Mouse (Mus musculus): ENCODE data around the gene Efnb3. TPM values are rescaled to one million over a fixed set of nuclear protein-coding genes. Genes with fewer than 3 reads are reported as not detected.
A peak's percentile ranks its signal among the peaks of the same experiment; 100 is the strongest.

Gene Efnb3
- total RNA-seq, 2 experiments from 2014 or later, result 51.9 to 65.6 TPM

GRCm38 (mm10) chr11:69516661-69517060 is 43.3 kb downstream of the Efnb3 start:
- DNase-seq (ENCODE audit: low spot score in 2 of 2), result no peak

GRCm38 (mm10) chr11:69516151-69516640 is 43.8 kb downstream of the Efnb3 start:
- no peak for DNase-seq (ENCODE audit: low spot score in 2 of 2)

GRCm38 (mm10) chr11:69513840-69514239 is 46.2 kb downstream of the Efnb3 start:
- DNase-seq (ENCODE audit: low spot score in 2 of 2), result peak; percentile 62 to 70

GRCm38 (mm10) chr11:69510796-69511496 is 49.1 kb downstream of the Efnb3 start:
- DNase-seq (ENCODE audit: low spot score in 2 of 2), result no peak

Small RNAs within 50 kb of the gene (microRNA-seq; reads per million reads assigned to microRNA genes)
- 0 reads per million in 2 experiments for gene Gm27493

Other genes with a start within 250 kb of the Efnb3 start
- 10 to 100 TPM; 15.2 to 25.0 TPM for gene Cntrob, start 236.4 kb downstream of the Efnb3 start, total RNA-seq (2021)
- 10 to 100 TPM; 53.2 to 59.5 TPM for gene Trappc1, start 236.2 kb downstream of the Efnb3 start, total RNA-seq (2021)
- gene Kcnab3, start 233.9 kb downstream of the Efnb3 start, total RNA-seq (2021), result 100 to 1,000 TPM in 1 of 2 experiments, 10 to 100 TPM in 1; 75.3 to 102 TPM
- 100 to 1,000 TPM; 186 to 190 TPM for gene Rnf227, start 219.7 kb downstream of the Efnb3 start, total RNA-seq (2021)
- gene Chd3, start 190.8 kb downstream of the Efnb3 start, total RNA-seq (2021), result 100 to 1,000 TPM; 346 to 387 TPM
- 100 to 1,000 TPM; 117 to 120 TPM for gene Naa38, start 164.7 kb downstream of the Efnb3 start, total RNA-seq (2021)
- gene Cyb5d1, start 164.6 kb downstream of the Efnb3 start, total RNA-seq (2021), result 10 to 100 TPM; 42.7 to 48.1 TPM
- gene Tmem88, start 162.0 kb downstream of the Efnb3 start, total RNA-seq (2021), result 1 to 10 TPM; 3.4 to 3.7 TPM
- 10 to 100 TPM; 28.2 to 32.2 TPM for gene Kdm6b, start 146.5 kb downstream of the Efnb3 start, total RNA-seq (2021)
- 1 to 10 TPM; 2.2 to 3.7 TPM for gene Dnah2, start 11.1 kb downstream of the Efnb3 start, total RNA-seq (2021)
- 10 to 100 TPM in 1 of 2 experiments, 1 to 10 TPM in 1; 9.2 to 10.7 TPM for gene Wrap53, start 20.1 kb upstream of the Efnb3 start, total RNA-seq (2021)
- gene Trp53, start 20.2 kb upstream of the Efnb3 start, total RNA-seq (2021), result 10 to 100 TPM; 22.9 to 25.9 TPM
- gene Atp1b2, start 45.7 kb upstream of the Efnb3 start, total RNA-seq (2021), result 100 to 1,000 TPM; 392 to 424 TPM
- gene Shbg, start 57.7 kb upstream of the Efnb3 start, total RNA-seq (2021), result not detected
- 1 to 10 TPM; 8.5 to 9.5 TPM for gene Sat2, start 61.8 kb upstream of the Efnb3 start, total RNA-seq (2021)
- 100 to 1,000 TPM; 148 TPM for gene Fxr2, start 72.8 kb upstream of the Efnb3 start, total RNA-seq (2021)
- gene Sox15, start 95.1 kb upstream of the Efnb3 start, total RNA-seq (2021), result not detected
- 10 to 100 TPM; 47.5 to 58.2 TPM for gene Mpdu1, start 102.4 kb upstream of the Efnb3 start, total RNA-seq (2021)
- 10 to 100 TPM; 15.1 to 15.5 TPM for gene Cd68, start 105.9 kb upstream of the Efnb3 start, total RNA-seq (2021)
- gene Eif4a1, start 112.2 kb upstream of the Efnb3 start, total RNA-seq (2021), result 100 to 1,000 TPM; 289 to 295 TPM
- 10 to 100 TPM; 91.4 to 98.7 TPM for gene Senp3, start 121.9 kb upstream of the Efnb3 start, total RNA-seq (2021)
- gene Tnfsf13, start 125.6 kb upstream of the Efnb3 start, total RNA-seq (2021), result 1 to 10 TPM; 1.6 to 2.9 TPM
- gene Tnfsf12, start 135.6 kb upstream of the Efnb3 start, total RNA-seq (2021), result 10 to 100 TPM; 11.5 to 12.1 TPM
- 1 to 10 TPM; 1.7 to 4.1 TPM for gene Tnfsfm13, start 135.9 kb upstream of the Efnb3 start, total RNA-seq (2021)
- gene Polr2a, start 198.4 kb upstream of the Efnb3 start, total RNA-seq (2021), result 10 to 100 TPM; 44.2 to 46.2 TPM
- gene Slc35g3, start 201.8 kb upstream of the Efnb3 start, total RNA-seq (2021), result not detected
- 100 to 1,000 TPM; 146 to 156 TPM for gene Zbtb4, start 205.7 kb upstream of the Efnb3 start, total RNA-seq (2021)
- gene Chrnb1, start 235.7 kb upstream of the Efnb3 start, total RNA-seq (2021), result 1 to 10 TPM; 1.2 TPM
- 10 to 100 TPM; 17.1 to 18.5 TPM for gene Fgf11, start 241.7 kb upstream of the Efnb3 start, total RNA-seq (2021)
- under 1 TPM in 1 of 2 experiments, not detected in 1; 0.26 TPM for gene Tmem102, start 245.4 kb upstream of the Efnb3 start, total RNA-seq (2021)